Mouse (Mus musculus) hindbrain, embryonic 12.5 days (tissue): ENCODE measurements around the gene Fam216a. TPM values are rescaled to one million over a fixed set of nuclear protein-coding genes. Genes with fewer than 3 reads are reported as not detected.
"Not testable (repeated sequence)": the region's sequence is repeated elsewhere in the genome, so short reads cannot be mapped to it uniquely, and the experiment has no call there.

Source experiments
- ATAC-seq: fragments of 200-750 bp; cut with Nextera tagmentation; 2 replicates; pipeline ENCODE4 v1.8.0; 2017; ENCODE audit warnings: moderate TSS enrichment; ENCODE audit not compliant: low FRiP score
- H3K27ac ChIP-seq: fragments of 300-500 bp; sonication (generic); 2 replicates; pipeline ENCODE4 v1.5.1; 2016; ENCODE audit warnings: mild to moderate bottlenecking
- H3K27me3 ChIP-seq: fragments of 300-500 bp; sonication (generic); 2 replicates; pipeline ENCODE4 v1.6.1; 2016; ENCODE audit warnings: mild to moderate bottlenecking
- H3K36me3 ChIP-seq: fragments of 300-500 bp; sonication (generic); 2 replicates; pipeline ENCODE4 v1.6.1; 2016; ENCODE audit warnings: mild to moderate bottlenecking
- H3K4me1 ChIP-seq: fragments of 300-500 bp; sonication (generic); 2 replicates; pipeline ENCODE4 v1.6.1; 2016
- H3K4me2 ChIP-seq: fragments of 300-500 bp; sonication (generic); replicated peaks from 2 replicates; pipeline ENCODE4 v1.6.1; 2016; ENCODE audit warnings: mild to moderate bottlenecking
- H3K4me3 ChIP-seq: fragments of 300-500 bp; sonication (generic); 2 replicates; pipeline ENCODE4 v1.5.1; 2016; ENCODE audit warnings: mild to moderate bottlenecking
- H3K9ac ChIP-seq: fragments of 300-500 bp; sonication (generic); 2 replicates; pipeline ENCODE4 v1.6.1; 2016; ENCODE audit warnings: mild to moderate bottlenecking, moderate library complexity
- H3K9me3 ChIP-seq: fragments of 300-500 bp; sonication (generic); replicated peaks from 2 replicates; pipeline ENCODE4 v1.6.1; 2016; ENCODE audit warnings: mild to moderate bottlenecking
- WGBS: fragments of 180-500 bp; shearing (Covaris S2); methylation state at CpG from one replicate; pipeline ENCODE4 v1.1.7; 2016; 5-methylcytosine and 5-hydroxymethylcytosine counted together
- polyA plus RNA-seq: library from polyadenylated mRNA; unstranded; fragments of >200 nt; fragmentation: Nextera tagmentation; extraction: Ambion mirVana; gene quantifications from 2 replicates; pipeline ENCODE4 v1.2.1, GENCODE M21; 2016

The Fam216a gene
- polyA plus RNA-seq, 1 experiment from 2014 or later = 114 TPM

DNA sequence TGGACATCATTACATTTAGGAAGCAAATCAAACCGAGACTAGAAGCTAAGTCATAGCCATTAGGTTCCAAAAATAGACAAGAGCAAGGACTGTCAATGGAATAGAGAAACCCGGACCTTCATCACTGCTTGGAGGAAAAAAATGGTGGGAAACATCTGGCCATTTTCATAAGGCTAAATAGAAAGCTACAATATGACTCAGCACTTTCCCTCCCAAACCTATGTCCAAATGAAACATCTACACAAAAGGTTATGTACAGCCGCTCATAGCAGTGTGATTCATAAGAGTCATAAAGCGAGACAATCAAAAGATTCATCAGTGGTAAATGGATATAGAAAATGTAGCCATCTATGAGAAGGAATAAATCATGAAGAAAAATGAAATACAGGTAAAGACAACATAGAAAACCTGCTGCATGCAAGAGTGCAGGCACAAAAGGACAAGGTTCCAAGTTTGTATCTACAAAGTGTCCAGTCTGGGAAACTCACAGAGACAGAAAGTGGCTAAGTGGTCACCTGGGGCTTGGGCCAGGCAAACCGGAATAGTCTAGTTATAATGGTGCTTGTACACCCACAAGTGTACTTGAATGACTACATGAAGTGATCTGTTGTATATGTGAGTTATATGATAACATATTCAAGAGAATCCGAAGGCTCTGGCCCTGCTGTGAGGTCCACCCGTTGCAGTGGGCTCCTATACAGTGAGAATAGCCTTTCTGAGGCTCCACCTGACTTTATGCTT is 35.4 kb downstream of the Fam216a start:
- Histone ChIP-seq H3K27ac (no peak overlapping the region), H3K9ac (no peak overlapping the region), H3K9me3 (no peaks in the 10 kb centered on the region), H3K4me2 (no peak overlapping the region), H3K4me3 (no peak overlapping the region), H3K36me3 (no peaks in the 10 kb centered on the region), H3K4me1 (no peaks in the 10 kb centered on the region), H3K27me3 (no peaks in the 10 kb centered on the region)
- ATAC-seq = no peak
- WGBS = 92% methylated on average over 7 of the region's 7 CpGs

DNA sequence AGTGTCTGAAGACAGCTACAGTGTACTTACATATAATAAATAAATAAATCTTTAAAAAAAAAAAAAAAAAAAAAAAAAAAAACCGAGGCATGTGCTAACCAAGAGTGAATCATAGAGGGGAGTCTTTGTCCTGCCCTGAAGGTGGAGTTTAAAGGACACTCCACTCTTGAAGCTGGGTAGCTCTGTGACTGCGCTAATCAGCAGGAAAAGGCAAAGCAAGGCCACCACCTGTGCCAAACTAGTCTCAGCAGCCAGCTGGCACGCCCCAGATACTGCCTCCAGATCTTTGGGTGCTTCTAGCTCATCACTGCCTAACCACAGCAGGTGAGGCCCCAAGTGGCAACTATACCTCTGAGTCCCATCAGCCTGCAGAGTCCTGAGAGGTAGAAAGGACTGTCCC is 37.5 kb downstream of the Fam216a start:
- no peak for ATAC-seq
- Histone ChIP-seq H3K4me1 (no peaks in the 10 kb centered on the region), H3K9me3 (no peaks in the 10 kb centered on the region), H3K9ac (no peak overlapping the region), H3K4me3 (no peak overlapping the region), H3K4me2 (no peak overlapping the region), H3K36me3 (no peaks in the 10 kb centered on the region), H3K27me3 (no peaks in the 10 kb centered on the region), H3K27ac (no peak overlapping the region)
- WGBS = 78% methylated on average over 3 of the region's 3 CpGs

DNA sequence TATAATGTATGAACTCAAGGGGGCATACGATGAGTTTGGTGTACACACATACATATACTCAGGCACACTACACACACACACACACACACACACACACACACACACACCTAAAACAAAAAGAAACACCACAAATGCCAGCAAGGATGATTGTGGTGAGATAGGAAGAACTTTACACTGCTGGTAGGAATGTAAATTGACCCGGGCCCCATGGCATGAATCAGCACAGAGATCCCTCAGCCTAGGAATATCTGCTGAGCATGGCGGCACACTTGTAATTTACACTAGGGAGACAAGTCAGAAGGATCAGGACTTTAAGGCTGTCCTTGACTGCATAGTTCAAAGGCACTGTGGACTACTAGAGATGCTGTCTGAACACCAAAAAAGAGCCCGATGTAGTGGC is 41.9 kb downstream of the Fam216a start:
- peaks cover 14% of the 10 kb centered on the region for H3K36me3 ChIP-seq
- no peak for ATAC-seq
- WGBS = 90% methylated on average over 4 of the region's 4 CpGs
- H3K27ac ChIP-seq = no peak overlapping the region
- H3K4me3 ChIP-seq = no peak overlapping the region
- no peaks in the 10 kb centered on the region for H3K9me3 ChIP-seq
- no peak overlapping the region for H3K4me2 ChIP-seq
- H3K9ac ChIP-seq = no peak overlapping the region
- no peaks in the 10 kb centered on the region for H3K4me1 ChIP-seq
- no peaks in the 10 kb centered on the region for H3K27me3 ChIP-seq

DNA sequence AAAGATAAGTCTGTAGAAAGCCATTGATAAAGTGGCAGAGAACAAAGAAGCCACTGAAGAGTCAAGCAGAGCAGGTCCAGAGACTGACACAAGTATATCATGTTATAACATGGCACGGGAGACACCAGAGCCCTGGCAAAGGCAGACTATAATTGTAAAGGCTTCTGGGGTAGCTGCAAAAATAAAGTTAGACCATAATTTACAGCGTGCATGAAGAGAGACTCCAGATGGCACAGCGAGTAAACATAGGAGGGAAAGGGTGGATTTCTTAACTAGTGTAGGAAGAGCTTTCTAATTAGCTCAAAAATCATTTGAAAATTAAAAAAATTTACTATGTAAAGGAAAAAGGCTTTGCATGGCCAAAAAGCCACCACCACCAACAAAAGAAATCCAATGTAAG is 44.9 kb downstream of the Fam216a start:
- Histone ChIP-seq H3K9me3 (no peaks in the 10 kb centered on the region), H3K27ac (no peak overlapping the region), H3K36me3 (peaks cover 24% of the 10 kb centered on the region), H3K27me3 (no peaks in the 10 kb centered on the region), H3K4me2 (no peak overlapping the region), H3K4me1 (no peaks in the 10 kb centered on the region), H3K4me3 (no peak overlapping the region), H3K9ac (no peak overlapping the region)
- no peak for ATAC-seq
- WGBS = 95% methylated on average over 3 of the region's 3 CpGs

DNA sequence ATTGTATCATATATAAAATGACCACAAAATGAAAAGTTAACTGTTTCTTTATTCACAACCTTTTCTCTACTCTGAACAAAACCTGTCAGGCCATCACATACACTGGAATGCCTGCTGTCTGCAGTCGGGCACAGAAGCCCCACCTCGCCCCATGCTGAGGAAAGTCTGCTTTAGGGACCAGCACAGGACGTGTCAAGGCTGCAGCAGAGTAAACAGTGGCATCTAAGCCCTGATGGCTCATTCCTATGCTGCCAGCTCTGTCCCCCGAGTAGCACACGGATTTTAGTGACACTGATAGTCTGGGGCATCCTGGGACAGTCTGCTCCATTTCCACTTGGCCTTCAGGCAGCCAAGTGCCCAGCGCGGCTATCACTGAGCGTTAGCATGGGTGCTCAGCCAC is 46.7 kb downstream of the Fam216a start:
- Histone ChIP-seq H3K9me3 (no peaks in the 10 kb centered on the region), H3K27ac (no peak overlapping the region), H3K27me3 (no peaks in the 10 kb centered on the region), H3K4me2 (no peak overlapping the region), H3K4me3 (no peak overlapping the region), H3K9ac (no peak overlapping the region), H3K4me1 (no peaks in the 10 kb centered on the region), H3K36me3 (peaks cover 34% of the 10 kb centered on the region)
- ATAC-seq = no peak
- 82% methylated on average over 8 of the region's 8 CpGs for WGBS

DNA sequence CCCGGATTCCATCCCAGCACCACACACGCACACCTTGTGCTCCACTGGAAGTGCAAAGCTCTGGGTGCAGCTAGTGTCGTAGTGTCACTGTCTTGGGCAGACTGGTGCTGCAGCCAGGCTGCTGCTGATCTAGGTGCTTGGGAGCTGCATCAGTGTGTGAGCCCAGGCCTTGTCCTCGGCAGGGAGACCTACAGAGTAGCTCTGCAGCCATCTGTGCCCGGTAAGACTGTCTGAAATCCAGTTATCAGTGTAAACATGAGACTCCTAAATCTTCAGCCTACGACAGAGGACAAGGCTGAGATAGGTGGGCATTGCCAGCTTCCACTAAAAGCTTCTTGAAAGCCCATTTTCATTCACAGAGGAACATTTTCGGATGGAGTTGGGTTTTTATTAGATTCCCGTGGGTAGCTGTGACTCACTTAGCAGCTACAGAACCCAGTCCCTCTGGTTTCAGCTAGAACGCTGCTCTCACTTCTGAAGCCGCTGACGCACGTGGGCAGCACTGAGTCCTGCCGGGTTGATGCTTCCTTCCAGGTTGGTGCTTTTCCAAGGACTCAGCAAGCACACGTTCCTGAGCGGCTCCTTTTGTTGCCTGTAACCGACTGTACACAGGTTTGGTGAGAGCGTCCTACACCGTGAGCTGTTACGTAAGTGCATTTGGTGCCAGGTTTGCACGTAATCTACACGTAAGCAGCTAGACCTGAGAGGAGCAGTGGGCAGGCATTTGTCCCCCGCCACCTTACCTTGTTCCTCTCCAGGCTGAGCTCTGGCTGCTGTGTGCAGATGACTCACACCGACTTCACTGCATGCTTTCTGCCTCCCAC is 47.3 kb downstream of the Fam216a start:
- H3K4me3 ChIP-seq = no peak overlapping the region
- H3K36me3 ChIP-seq = peaks cover 41% of the 10 kb centered on the region
- no peak for ATAC-seq
- no peak overlapping the region for H3K9ac ChIP-seq
- H3K27me3 ChIP-seq = no peaks in the 10 kb centered on the region
- H3K4me2 ChIP-seq = no peak overlapping the region
- no peaks in the 10 kb centered on the region; the same call in 1 of the 2 replicates for H3K4me1 ChIP-seq
- WGBS = 89% methylated on average over 23 of the region's 23 CpGs
- H3K27ac ChIP-seq = no peak overlapping the region
- H3K9me3 ChIP-seq = no peaks in the 10 kb centered on the region

DNA sequence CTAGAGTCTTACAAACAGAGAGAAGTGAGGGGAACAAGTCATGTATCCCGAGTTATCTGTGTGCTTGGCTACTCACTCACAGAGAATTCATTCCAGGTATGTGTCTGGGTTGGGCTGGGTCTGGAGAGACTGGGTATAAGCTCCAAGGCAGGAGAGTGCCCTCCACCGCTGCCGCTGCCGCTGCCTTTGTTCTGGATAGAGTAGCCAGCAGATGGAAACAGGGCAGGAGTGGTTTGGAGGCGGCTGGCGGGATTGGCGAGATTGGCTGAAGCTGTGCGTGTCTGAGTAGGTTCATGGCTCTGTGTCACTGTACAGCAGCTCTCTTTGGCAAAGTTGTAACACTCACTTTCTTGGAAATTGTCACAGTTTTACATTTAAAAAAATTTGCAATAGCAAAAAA is 48.6 kb downstream of the Fam216a start:
- H3K27ac ChIP-seq = no peak overlapping the region
- H3K4me1 ChIP-seq = no peaks in the 10 kb centered on the region; the same call in 1 of the 2 replicates
- H3K4me3 ChIP-seq = no peak overlapping the region
- H3K9me3 ChIP-seq = no peaks in the 10 kb centered on the region
- ATAC-seq = no peak
- WGBS = 69% methylated on average over 8 of the region's 8 CpGs
- no peak overlapping the region for H3K4me2 ChIP-seq
- H3K9ac ChIP-seq = no peak overlapping the region
- H3K36me3 ChIP-seq = peaks cover 39% of the 10 kb centered on the region
- H3K27me3 ChIP-seq = no peaks in the 10 kb centered on the region

DNA sequence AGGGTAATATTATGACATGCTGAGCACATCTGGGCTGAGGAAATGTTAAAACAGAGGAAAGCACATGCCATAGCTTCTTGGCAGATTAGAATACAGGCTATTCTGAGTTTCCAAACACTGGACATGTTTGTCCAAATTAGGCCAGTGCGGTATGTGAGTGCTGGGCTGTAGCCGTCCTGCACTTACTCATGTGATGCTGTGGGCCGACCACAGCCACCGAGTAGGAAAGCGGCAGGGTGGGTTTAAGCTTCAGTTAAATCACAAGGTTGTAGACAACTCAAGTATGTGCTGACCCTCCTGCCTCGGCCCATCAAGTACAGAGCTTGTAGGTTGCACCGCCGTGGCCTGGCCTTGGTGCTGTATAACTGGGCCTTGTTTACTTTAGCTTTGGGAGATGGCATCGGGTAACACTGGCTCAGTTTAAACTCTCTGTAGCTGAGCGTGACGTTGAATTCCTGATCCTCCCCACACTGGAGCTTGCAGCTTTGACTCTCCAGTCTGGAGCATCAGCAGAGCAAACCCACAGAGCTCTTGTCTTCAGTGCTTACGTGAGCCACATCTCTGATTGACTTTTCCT is 51.9 kb downstream of the Fam216a start:
- Histone ChIP-seq H3K27me3 (no peaks in the 10 kb centered on the region), H3K9ac (no peak overlapping the region), H3K27ac (no peak overlapping the region), H3K4me2 (no peak overlapping the region), H3K36me3 (peaks cover 31% of the 10 kb centered on the region), H3K4me1 (no peaks in the 10 kb centered on the region; the same call in 1 of the 2 replicates), H3K9me3 (no peaks in the 10 kb centered on the region), H3K4me3 (no peak overlapping the region)
- WGBS = 82% methylated on average over 12 of the region's 12 CpGs
- no peak for ATAC-seq

DNA sequence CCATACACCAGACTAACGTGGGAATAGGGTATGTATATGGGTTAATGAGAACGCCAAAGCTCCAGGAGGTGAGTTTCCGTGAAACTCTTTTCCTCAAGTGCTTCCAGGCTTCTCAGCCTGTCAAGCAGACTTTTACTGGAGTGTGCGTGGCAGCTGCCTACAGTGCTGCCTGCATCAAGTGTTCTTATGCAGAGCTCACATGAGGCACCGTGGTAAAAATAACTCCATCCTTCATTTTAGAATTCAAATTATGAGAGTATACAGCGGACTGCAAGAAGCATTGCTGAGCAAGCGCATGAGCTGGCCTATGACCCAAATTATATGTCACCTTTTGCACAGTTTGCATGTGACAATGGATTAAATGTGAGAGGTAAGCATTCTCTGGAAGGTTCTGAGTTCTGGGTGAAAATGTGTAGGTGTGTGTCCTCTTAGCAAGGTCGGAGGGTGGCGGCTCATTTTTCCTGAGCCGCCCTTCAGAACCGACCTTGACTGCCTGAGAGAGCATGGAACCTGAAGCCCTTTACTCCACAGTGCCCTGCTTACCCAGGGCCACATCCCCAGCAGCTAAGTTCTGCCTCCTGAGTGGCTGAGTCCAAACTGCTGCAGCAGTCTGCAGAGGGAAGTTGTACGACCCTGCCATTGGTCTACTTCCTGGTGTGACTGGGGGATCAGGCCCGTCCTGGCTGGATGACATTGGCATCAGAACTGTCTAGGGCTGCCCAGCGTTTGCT is 52.5 kb downstream of the Fam216a start:
- H3K4me2 ChIP-seq = no peak overlapping the region
- H3K36me3 ChIP-seq = peaks cover 29% of the 10 kb centered on the region
- no peak overlapping the region for H3K4me3 ChIP-seq
- ATAC-seq = no peak
- no peak overlapping the region for H3K9ac ChIP-seq
- peaks cover 3% of the 10 kb centered on the region; the same call in 1 of the 2 replicates for H3K4me1 ChIP-seq
- 79% methylated on average over 14 of the region's 14 CpGs for WGBS
- H3K27ac ChIP-seq = no peak overlapping the region
- no peaks in the 10 kb centered on the region for H3K27me3 ChIP-seq
- H3K9me3 ChIP-seq = no peaks in the 10 kb centered on the region

DNA sequence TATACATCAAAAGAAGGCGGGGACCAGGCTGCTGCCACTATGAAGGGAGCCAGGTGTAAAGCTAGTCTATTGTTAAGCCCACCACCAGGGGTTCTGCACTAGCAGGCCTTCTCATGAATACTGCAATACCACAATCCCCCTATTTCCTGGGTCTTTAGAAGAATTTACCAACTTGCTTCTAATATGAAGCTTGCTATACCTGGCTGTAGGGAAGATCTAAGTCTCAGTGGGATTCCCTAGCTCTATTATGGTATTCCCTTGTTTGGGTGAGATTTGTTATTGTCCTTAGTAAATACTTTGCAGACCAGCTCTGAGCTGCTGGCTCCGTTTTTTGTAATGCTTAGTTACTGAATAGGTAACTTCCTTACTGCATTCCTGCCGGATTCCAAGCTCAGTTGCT is 53.2 kb downstream of the Fam216a start:
- ATAC-seq = not testable (repeated sequence)
- peaks cover 25% of the 10 kb centered on the region for H3K36me3 ChIP-seq

DNA sequence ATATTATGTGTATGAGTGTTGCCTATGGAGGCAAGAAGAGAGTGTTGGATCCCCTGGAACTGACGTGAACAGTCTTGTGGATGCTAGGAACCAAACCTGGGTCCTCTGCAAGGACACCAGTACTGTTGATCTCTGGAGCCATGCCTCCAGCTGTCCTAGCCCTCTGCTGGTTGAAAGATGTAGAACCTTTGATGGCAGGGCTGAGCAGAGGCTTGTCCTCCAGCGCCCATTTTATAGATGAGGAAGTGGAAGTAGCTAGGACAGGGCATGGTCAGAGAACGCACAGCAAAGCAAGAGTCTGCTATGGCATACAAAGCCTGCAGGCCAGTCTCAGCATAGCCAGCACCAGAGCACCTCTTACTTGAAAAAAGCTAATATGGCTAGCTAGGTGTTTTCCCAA is 54.1 kb downstream of the Fam216a start:
- WGBS = 72% methylated on average over 3 of the region's 3 CpGs
- no peak overlapping the region for H3K27ac ChIP-seq
- no peaks in the 10 kb centered on the region for H3K27me3 ChIP-seq
- H3K4me3 ChIP-seq = no peak overlapping the region
- ATAC-seq = no peak
- H3K36me3 ChIP-seq = peaks cover 33% of the 10 kb centered on the region
- no peak overlapping the region for H3K4me2 ChIP-seq
- no peak overlapping the region for H3K9ac ChIP-seq
- no peaks in the 10 kb centered on the region for H3K9me3 ChIP-seq
- peaks cover 3% of the 10 kb centered on the region; the same call in 1 of the 2 replicates for H3K4me1 ChIP-seq

More for the DNA sequence above, 53.2 kb downstream of the Fam216a start:
- 78% methylated on average over 3 of the region's 3 CpGs for WGBS
- H3K9me3 ChIP-seq, H3K4me3 ChIP-seq, H3K27ac ChIP-seq, H3K4me2 ChIP-seq, H3K27me3 ChIP-seq, H3K9ac ChIP-seq, H3K4me1 ChIP-seq: not testable (repeated sequence)
